Mouse (Mus musculus) spleen, postnatal 36 days (tissue): Measurements from ENCODE around the gene Gm3573.
"Not testable (repeated sequence)": the region's sequence is repeated elsewhere in the genome, so short reads cannot be mapped to it uniquely, and the experiment has no call there.

Experiments used
- DNase-seq, 2 experiments: peaks; one replicate each; pipeline ENCODE4 v3.0.0; 2022; ENCODE audit warnings: low spot score in 2 of 2, mixed read lengths in 1 of 2

Gm3573 gene

DNA sequence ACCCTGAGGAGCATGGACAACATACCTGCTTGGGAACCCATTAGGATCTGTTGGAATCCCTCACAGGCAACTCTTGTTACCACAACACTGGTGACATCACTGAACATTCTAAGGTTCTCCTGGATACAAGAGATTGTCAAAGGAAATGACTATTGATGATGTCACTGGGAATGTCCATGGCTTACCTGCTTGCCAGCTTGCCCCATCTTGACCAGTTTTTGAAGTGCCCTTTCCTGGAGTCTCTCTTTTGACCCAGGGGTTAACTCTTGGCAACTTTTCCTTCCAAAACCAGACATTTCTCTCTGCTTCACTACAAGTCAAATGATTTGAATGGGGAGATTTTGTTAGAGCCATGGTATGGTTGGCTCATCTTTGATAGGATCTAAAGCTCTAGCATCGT, at the start of gene Gm3573:
TSS of gene Gm3573 (minus strand) at position 101 of the 400 bp plus-strand sequence.
- not testable (repeated sequence) for DNase-seq

DNA sequence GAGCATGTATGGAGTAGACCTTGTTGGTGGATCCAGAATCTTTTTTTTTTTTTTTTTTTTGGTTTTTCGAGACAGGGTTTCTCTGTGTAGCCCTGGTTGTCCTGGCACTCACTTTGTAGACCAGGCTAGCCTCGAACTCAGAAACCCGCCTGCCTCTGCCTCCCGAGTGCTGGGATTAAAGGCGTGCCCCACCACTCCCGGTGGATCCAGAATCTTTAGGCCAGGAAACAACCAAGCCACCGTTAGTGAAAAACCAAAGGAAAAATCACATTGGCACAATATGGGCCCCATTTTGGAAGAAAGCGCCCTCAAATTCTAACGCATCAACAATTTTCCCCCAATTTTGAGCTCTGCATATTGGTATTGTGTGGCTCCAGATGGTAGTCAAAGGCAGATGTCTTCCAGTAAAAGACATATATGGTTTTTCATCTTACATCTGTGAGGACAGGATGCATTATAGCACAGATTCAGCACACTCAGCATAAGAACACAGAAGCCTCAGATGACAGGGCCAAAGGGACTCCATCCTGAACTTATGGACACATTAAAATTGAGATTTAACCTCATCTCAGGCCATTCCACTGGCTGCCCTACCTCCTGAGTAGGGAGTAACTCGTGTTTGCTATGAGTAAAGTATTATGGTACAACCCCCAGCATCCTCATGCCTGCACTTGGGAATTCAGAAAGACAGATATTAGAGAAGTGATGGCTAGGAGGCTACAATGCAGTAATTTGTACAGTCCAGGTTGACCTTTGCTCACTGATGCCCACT, 26.4 kb upstream of the Gm3573 start:
- DNase-seq, result peak in 1 of 2 experiments; percentile 2

DNA sequence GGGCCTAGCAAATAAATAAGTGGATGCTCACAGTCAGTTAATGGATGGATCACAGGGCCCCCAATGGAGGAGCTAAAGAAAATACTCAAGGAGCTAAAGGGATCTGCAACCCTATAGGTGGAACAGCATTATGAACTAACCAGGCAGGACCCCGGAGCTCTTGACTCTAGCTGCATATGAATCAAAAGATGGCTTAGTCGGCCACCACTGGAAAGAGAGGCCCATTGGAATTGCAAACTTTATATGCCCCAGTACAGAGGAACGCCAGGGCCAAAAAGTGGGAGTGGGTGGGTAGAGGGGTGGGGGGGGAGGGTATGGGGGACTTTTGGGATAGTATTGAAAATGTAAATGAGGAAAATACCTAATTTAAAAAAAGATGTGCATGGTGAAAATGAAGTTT, 6.7 kb downstream of the Gm3573 start:
- not testable (repeated sequence) for DNase-seq

DNA sequence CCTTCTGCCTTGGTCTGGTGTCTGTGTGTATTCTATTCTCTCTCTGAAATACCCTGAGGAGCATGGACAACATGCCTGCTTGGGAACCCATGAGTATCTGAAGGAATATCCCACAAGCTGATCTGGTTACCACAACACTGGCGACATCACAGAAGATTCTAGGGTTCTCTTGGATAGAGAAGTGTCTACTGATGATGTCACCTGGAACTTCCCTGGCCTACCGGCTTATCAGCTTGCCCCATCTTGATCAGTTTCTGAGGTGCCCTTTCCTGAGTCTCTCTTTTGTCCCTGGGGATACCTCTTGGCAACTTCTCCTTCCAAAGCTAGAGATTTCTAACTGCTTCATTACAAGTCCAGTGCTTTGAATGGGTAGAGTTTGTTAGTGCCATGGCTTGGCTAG, 28.1 kb downstream of the Gm3573 start, which contains the start of gene Gm17027:
TSS of gene Gm17027 (minus strand) at position 101 of the 400 bp plus-strand sequence.
- DNase-seq, result not testable (repeated sequence)
